Mouse (Mus musculus) frontal cortex, adult 2 months (tissue): Measurements from ENCODE around the gene Ifi205. TPM values are rescaled to one million over a fixed set of nuclear protein-coding genes. Genes with fewer than 3 reads are reported as not detected.

Experiments used
- DNase-seq, 2 experiments: peaks; one replicate each; pipeline ENCODE4 v3.0.0; 2022; ENCODE audit warnings: low spot score in 1 of 2; ENCODE audit errors: extremely low spot score in 1 of 2
- polyA plus RNA-seq: library from polyadenylated mRNA; depleted of rRNA; stranded (reverse); fragments of >200 nt; gene quantifications from 2 replicates; pipeline ENCODE4 v1.2.3, GENCODE M21; 2012; rRNA removed

Ifi205 gene
- polyA plus RNA-seq, 1 experiment: not detected

DNA sequence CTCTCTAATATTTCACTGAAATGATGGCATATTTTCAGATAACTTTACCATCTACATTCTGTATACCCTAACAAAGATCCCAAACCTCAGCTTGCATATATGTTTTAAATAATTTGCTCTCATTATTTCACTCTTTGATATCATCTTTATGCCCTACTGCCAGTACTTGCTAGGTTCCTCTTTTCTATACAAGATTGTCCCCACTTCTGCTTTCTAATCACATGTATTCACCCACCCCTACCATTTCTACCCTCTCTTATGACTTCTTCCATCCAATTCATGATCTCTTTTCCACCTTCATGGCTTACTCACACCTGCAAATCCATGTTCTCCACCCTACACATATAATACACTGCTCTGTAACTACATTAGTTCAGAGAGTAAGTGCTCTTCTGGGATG is 54.0 kb downstream of the Ifi205 start:
- no peak for DNase-seq

DNA sequence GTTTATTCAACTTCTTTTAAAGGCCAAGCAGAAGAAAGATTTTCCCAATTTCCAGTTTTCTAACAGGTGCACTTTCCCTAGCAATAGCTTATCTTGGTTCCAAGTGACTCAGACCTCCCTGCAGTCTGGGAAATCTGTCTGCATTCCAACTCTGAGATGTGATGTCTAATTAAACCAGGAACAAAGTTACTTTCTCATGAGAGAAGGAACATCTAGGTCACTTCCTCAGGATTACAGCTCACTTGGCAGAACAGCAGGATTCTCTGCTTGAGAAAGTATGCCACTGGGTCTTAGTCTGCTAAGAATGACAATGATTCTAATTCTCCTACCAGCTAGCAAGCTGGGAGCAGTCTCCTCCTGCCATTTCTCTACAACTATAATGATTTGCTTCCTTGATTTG is 58.5 kb downstream of the Ifi205 start:
- peak; percentile 21 to 61 for DNase-seq

Other genes with a start within 250 kb of the Ifi205 start
- gene Ifi211, start 118.8 kb downstream of the Ifi205 start, polyA plus RNA-seq: 0.13 and 0.14 TPM in 2 replicates
- gene Mndal, start 89.3 kb downstream of the Ifi205 start, polyA plus RNA-seq: 1.3 and 1.6 TPM in 2 replicates
- gene Ifi203, start 89.1 kb downstream of the Ifi205 start, polyA plus RNA-seq: 0.71 and 0.96 TPM in 2 replicates
- not detected in 2 replicates for gene Ifi202b, start 49.1 kb downstream of the Ifi205 start, polyA plus RNA-seq
- gene Olfr433, start 8.9 kb upstream of the Ifi205 start, polyA plus RNA-seq: not detected in 2 replicates
- gene Olfr432, start 17.4 kb upstream of the Ifi205 start, polyA plus RNA-seq: not detected in 2 replicates
- gene Olfr430, start 34.8 kb upstream of the Ifi205 start, polyA plus RNA-seq: not detected in 2 replicates
- not detected in 2 replicates for gene Olfr429, start 52.5 kb upstream of the Ifi205 start, polyA plus RNA-seq
- not detected in 2 replicates for gene Olfr427, start 65.1 kb upstream of the Ifi205 start, polyA plus RNA-seq
- not detected in 2 replicates for gene Olfr231, start 89.4 kb upstream of the Ifi205 start, polyA plus RNA-seq
- gene Olfr424, start 99.7 kb upstream of the Ifi205 start, polyA plus RNA-seq: not detected in 2 replicates
- gene Olfr420, start 123.8 kb upstream of the Ifi205 start, polyA plus RNA-seq: not detected in 2 replicates
- gene Spta1, start 141.0 kb upstream of the Ifi205 start, polyA plus RNA-seq: 0.02 TPM in 2 replicates
- not detected in 2 replicates for gene Olfr419, start 220.3 kb upstream of the Ifi205 start, polyA plus RNA-seq